14 mouse cellular contexts compared by ENCODE assay signal in genomic region chr7:122930494-122930893, GRCm38 (mm10). TPM values are rescaled to one million over a fixed set of nuclear protein-coding genes. Genes with fewer than 3 reads are reported as not detected.
DNase-seq lines count a peak whose midpoint lies in the region; ATAC-seq and TF ChIP-seq lines count a peak whose summit lies in the region.
"Had no signal": no experiment of that assay in that cellular context is flagged by ENCODE, and none has a peak within 500 bp of the region (broad histone marks: within the 10 kb centered on the region; RNA-seq: fewer than 3 reads in every experiment).

No protein-coding gene starts in this region.

- no peak for DNase-seq in frontal cortex, postnatal 25 days (ENCODE audit: low spot score in 2 of 2)
- DNase-seq in kidney, postnatal 4 days, result peak; percentile 17 to 32
- DNase-seq in kidney, postnatal 14 days, result no peak
- DNase-seq in MN1 (ENCODE audit: low spot score), result peak; percentile 62
- peak; percentile 16 to 42 for DNase-seq in heart, postnatal 14 days
- DNase-seq in thymus, adult 2 months, result no peak
- DNase-seq in cerebellum, adult 11-12 months, result no peak
- DNase-seq: adrenal gland, postnatal 36 days; B cell, adult 2 months; cerebellum, adult 11 months; right cerebral cortex, postnatal 14 days had no signal

- H3K27ac ChIP-seq in thymus, adult 2 months (ENCODE audit: control insufficient read depth, insufficient read depth, low read length), result no peak overlapping the region
- H3K27ac ChIP-seq: kidney, embryonic 15.5 days; liver, embryonic 12.5 days had no signal

- 63% methylated on average over 3 of the region's 3 CpGs for WGBS in thymus, adult 2 months

- no peak for TF ChIP-seq CTCF in thymus, adult 2 months (IDR thresholded peaks at IDR 0.05; ENCODE audit: borderline replicate concordance, control insufficient read depth, extremely low read depth, insufficient read depth, low read length, poor library complexity)

- peak; percentile 47; the same call in 1 of the 2 replicates for ATAC-seq in frontal cortex, adult (ENCODE audit: low TSS enrichment)
- ATAC-seq: liver, embryonic 12.5 days had no signal

- no peak for TF ChIP-seq POLR2A in thymus, adult 2 months (IDR thresholded peaks at IDR 0.05; ENCODE audit: control insufficient read depth, extremely low read depth, insufficient read depth, low read length, poor library complexity)

- H3K4me1 ChIP-seq in thymus, adult 2 months (replicated peaks; ENCODE audit: control insufficient read depth, insufficient read depth, low read length), result no peaks in the 10 kb centered on the region
- H3K4me1 ChIP-seq: kidney, embryonic 15.5 days; liver, embryonic 12.5 days had no signal

- intact Hi-C loops in heart, postnatal 14 days (cut with DNase I), result loop anchor here (5.0 kb wide), 1 partner anchor 678 kb away; no protein-coding TSS in a partner anchor

- H3K36me3 ChIP-seq in thymus, adult 2 months (ENCODE audit: control insufficient read depth, insufficient read depth, low read length), result no peaks in the 10 kb centered on the region
- H3K36me3 ChIP-seq: kidney, embryonic 15.5 days; liver, embryonic 12.5 days had no signal

- no peak overlapping the region for H3K4me3 ChIP-seq in thymus, adult 2 months (ENCODE audit: control insufficient read depth, insufficient read depth, low read length)
- H3K4me3 ChIP-seq: kidney, embryonic 15.5 days; liver, embryonic 12.5 days had no signal

- H3K27me3 ChIP-seq in thymus, adult 2 months (ENCODE audit: control insufficient read depth, insufficient read depth, low read length), result no peaks in the 10 kb centered on the region
- H3K27me3 ChIP-seq: kidney, embryonic 15.5 days; liver, embryonic 12.5 days had no signal

RNA-seq across cellular contexts. Expression of gene Rbbp6, which starts 35.0 kb away (rescaled TPM):
- 10 to 100 TPM; 40.5 to 42.2 TPM for total RNA-seq in heart, postnatal 14 days (2021)
- polyA plus RNA-seq in thymus, adult 2 months (2012; rRNA removed), result 26.9 and 27.9 TPM in 2 replicates

Comparison
In these comparisons a context has a peak if more than half of its experiments do, and no peak if none do; other contexts are left out.
1. DNase-seq: peak in kidney, postnatal 4 days (2 of 2), MN1 (single experiment) and heart, postnatal 14 days (2 of 2); none in frontal cortex, postnatal 25 days (0 of 2), kidney, postnatal 14 days (single experiment), thymus, adult 2 months (single experiment) and cerebellum, adult 11-12 months (single experiment).